Mouse (Mus musculus) midbrain, postnatal 0 days (tissue): ENCODE results near the gene Kcnma1. TPM values are rescaled to one million over a fixed set of nuclear protein-coding genes. Genes with fewer than 3 reads are reported as not detected.

Experiments used
- ATAC-seq: fragments of 200-750 bp; cut with Nextera tagmentation; 2 replicates; pipeline ENCODE4 v1.8.0; 2017; ENCODE audit warnings: moderate number of reproducible peaks, mild to moderate bottlenecking, moderate TSS enrichment, moderate library complexity; ENCODE audit not compliant: low FRiP score
- DNase-seq: peaks from one replicate; pipeline ENCODE4 v3.0.0-alpha.2; 2015; ENCODE audit warnings: low spot score
- H3K27ac ChIP-seq: fragments of 300-500 bp; sonication (generic); 2 replicates; pipeline ENCODE4 v1.5.1; 2014; ENCODE audit warnings: low read depth, mild to moderate bottlenecking, low read length, mixed read lengths
- H3K27me3 ChIP-seq: fragments of 300-500 bp; sonication (generic); 2 replicates; pipeline ENCODE4 v1.6.1; 2014; ENCODE audit warnings: low read length, control low read depth, mixed read lengths; ENCODE audit not compliant: insufficient read depth
- H3K36me3 ChIP-seq: fragments of 300-500 bp; sonication (generic); 2 replicates; pipeline ENCODE4 v1.6.1; 2014; ENCODE audit warnings: low read length, control low read depth, mixed read lengths; ENCODE audit not compliant: insufficient read depth
- H3K4me1 ChIP-seq: fragments of 300-500 bp; sonication (generic); 2 replicates; pipeline ENCODE4 v1.6.1; 2014; ENCODE audit warnings: mild to moderate bottlenecking, control low read depth, antibody characterized with exemption, low read length, mixed read lengths; ENCODE audit not compliant: insufficient read depth
- H3K4me2 ChIP-seq: fragments of 300-500 bp; sonication (generic); 2 replicates; pipeline ENCODE4 v1.6.1; 2014; ENCODE audit warnings: low read depth, mild to moderate bottlenecking, low read length, mixed read lengths; ENCODE audit not compliant: poor library complexity, severe bottlenecking
- H3K4me3 ChIP-seq: fragments of 300-500 bp; sonication (generic); 2 replicates; pipeline ENCODE4 v1.5.1; 2014; ENCODE audit warnings: low read depth, mild to moderate bottlenecking, low read length, moderate library complexity
- H3K9ac ChIP-seq: fragments of 300-500 bp; sonication (generic); replicated peaks from 2 replicates; pipeline ENCODE4 v1.6.1; 2014; ENCODE audit warnings: mild to moderate bottlenecking, low read length, moderate library complexity, mixed read lengths; ENCODE audit not compliant: poor library complexity, severe bottlenecking
- H3K9me3 ChIP-seq: fragments of 300-500 bp; sonication (generic); 2 replicates; pipeline ENCODE4 v1.6.1; 2016; ENCODE audit warnings: low read length, control low read depth
- CTCF ChIP-seq: IDR thresholded peaks from 2 replicates; pipeline ENCODE4 v1.5.1; 2016; ENCODE audit warnings: antibody characterized with exemption, mild to moderate bottlenecking
- WGBS: fragments of 180-500 bp; shearing (Covaris S2); extraction: QIAGEN DNeasy Blood & Tissue Kit; methylation state at CpG from one replicate; pipeline ENCODE4 v1.1.7; 2014; 5-methylcytosine and 5-hydroxymethylcytosine counted together
- polyA plus RNA-seq: library from polyadenylated mRNA; unstranded; fragments of >200 nt; fragmentation: Nextera tagmentation; extraction: Ambion mirVana; gene quantifications from 2 replicates; pipeline ENCODE4 v1.2.1, GENCODE M21; 2015
- total RNA-seq: library from RNA; depleted of rRNA; stranded (reverse); fragments of >200 nt; gene quantifications from 2 replicates; pipeline ENCODE4 v1.2.3, GENCODE M21; 2014

Kcnma1 gene
- total and polyA plus RNA-seq, 2 experiments from 2014 or later = 20.6 to 45.7 TPM

- no peaks in the 10 kb centered on the region for H3K9me3 ChIP-seq
- no peaks in the 10 kb centered on the region for H3K36me3 ChIP-seq
- DNase-seq = no peak
- H3K4me1 ChIP-seq = 0 out of 2 replicates have a peak, but pooled peaks cover 3% of the 10 kb centered on the region
- WGBS = 90% methylated on average over 1 of the region's 1 CpGs
- no peak overlapping the region for H3K27ac ChIP-seq
- H3K9ac ChIP-seq = no peak overlapping the region
- TF ChIP-seq CTCF = no peak
- H3K4me3 ChIP-seq = no peak overlapping the region
- no peaks in the 10 kb centered on the region for H3K27me3 ChIP-seq
- ATAC-seq = no peak
- H3K4me2 ChIP-seq = no peak overlapping the region
Measured at GRCm38 (mm10) chr14:23624455-23624854, 389.8 kb downstream of the Kcnma1 start.

- no peak overlapping the region for H3K4me3 ChIP-seq
- DNase-seq (no peak), ATAC-seq (no peak)
- no peaks in the 10 kb centered on the region for H3K36me3 ChIP-seq
- WGBS = 98% methylated on average over 2 of the region's 2 CpGs
- no peak for TF ChIP-seq CTCF
- no peak overlapping the region for H3K4me2 ChIP-seq
- H3K9me3 ChIP-seq = no peaks in the 10 kb centered on the region
- H3K27ac ChIP-seq = no peak overlapping the region
- no peak overlapping the region for H3K9ac ChIP-seq
- H3K27me3 ChIP-seq = no peaks in the 10 kb centered on the region
- H3K4me1 ChIP-seq = no peaks in the 10 kb centered on the region
Measured at GRCm38 (mm10) chr14:23620685-23621084, 393.6 kb downstream of the Kcnma1 start.

- Histone ChIP-seq H3K27me3 (no peaks in the 10 kb centered on the region), H3K9ac (no peak overlapping the region), H3K36me3 (no peaks in the 10 kb centered on the region), H3K27ac (no peak overlapping the region), H3K4me3 (no peak overlapping the region), H3K4me2 (no peak overlapping the region), H3K9me3 (no peaks in the 10 kb centered on the region), H3K4me1 (no peaks in the 10 kb centered on the region)
- TF ChIP-seq CTCF = no peak
- ATAC-seq = no peak
- no peak for DNase-seq
- WGBS = 92% methylated on average over 2 of the region's 2 CpGs
Measured at GRCm38 (mm10) chr14:23618973-23619372, 395.3 kb downstream of the Kcnma1 start.

GRCm38 (mm10) chr14:23618081-23618480 is 396.2 kb downstream of the Kcnma1 start:
- no peak overlapping the region for H3K4me2 ChIP-seq
- 44% methylated on average over 1 of the region's 1 CpGs for WGBS
- no peak for TF ChIP-seq CTCF
- H3K4me3 ChIP-seq = no peak overlapping the region
- H3K4me1 ChIP-seq = no peaks in the 10 kb centered on the region
- H3K27me3 ChIP-seq = no peaks in the 10 kb centered on the region
- H3K27ac ChIP-seq = no peak overlapping the region
- H3K36me3 ChIP-seq = no peaks in the 10 kb centered on the region
- H3K9ac ChIP-seq = no peak overlapping the region
- ATAC-seq (no peak), DNase-seq (no peak)
- no peaks in the 10 kb centered on the region for H3K9me3 ChIP-seq

GRCm38 (mm10) chr14:23610054-23610453 is 404.2 kb downstream of the Kcnma1 start:
- Histone ChIP-seq H3K9ac (no peak overlapping the region), H3K4me3 (no peak overlapping the region), H3K27me3 (no peaks in the 10 kb centered on the region), H3K27ac (no peak overlapping the region), H3K9me3 (no peaks in the 10 kb centered on the region), H3K4me1 (no peaks in the 10 kb centered on the region), H3K4me2 (no peak overlapping the region), H3K36me3 (no peaks in the 10 kb centered on the region)
- TF ChIP-seq CTCF = no peak
- no peak for ATAC-seq
- no peak for DNase-seq
- 64% methylated on average over 3 of the region's 3 CpGs for WGBS

GRCm38 (mm10) chr14:23605740-23606139 is 408.6 kb downstream of the Kcnma1 start:
- Histone ChIP-seq H3K4me2 (no peak overlapping the region), H3K36me3 (no peaks in the 10 kb centered on the region), H3K9me3 (no peaks in the 10 kb centered on the region), H3K4me1 (no peaks in the 10 kb centered on the region), H3K27me3 (no peaks in the 10 kb centered on the region), H3K27ac (no peak overlapping the region), H3K4me3 (no peak overlapping the region), H3K9ac (no peak overlapping the region)
- 58% methylated on average over 7 of the region's 7 CpGs for WGBS
- no peak for TF ChIP-seq CTCF
- ATAC-seq (no peak), DNase-seq (no peak)
